Mouse (Mus musculus) kidney, embryonic 16.5 days (tissue): ENCODE measurements around the gene Lrp10. TPM values are rescaled to one million over a fixed set of nuclear protein-coding genes. Genes with fewer than 3 reads are reported as not detected.

Source experiments
- ATAC-seq: fragments of 200-750 bp; cut with Nextera tagmentation; 2 replicates; pipeline ENCODE4 v1.8.0; 2017; ENCODE audit warnings: moderate TSS enrichment; ENCODE audit not compliant: low FRiP score, low TSS enrichment
- H3K27ac ChIP-seq: fragments of 300-500 bp; sonication (generic); 2 replicates; pipeline ENCODE4 v1.5.1; 2014; ENCODE audit warnings: low read length
- H3K27me3 ChIP-seq: fragments of 300-500 bp; sonication (generic); 2 replicates; pipeline ENCODE4 v1.6.1; 2014; ENCODE audit warnings: low read length, control low read depth, mixed read lengths; ENCODE audit not compliant: insufficient read depth
- H3K36me3 ChIP-seq: fragments of 300-500 bp; sonication (generic); 2 replicates; pipeline ENCODE4 v1.6.1; 2014; ENCODE audit warnings: low read length, control low read depth, mixed read lengths; ENCODE audit not compliant: insufficient read depth
- H3K4me1 ChIP-seq: fragments of 300-500 bp; sonication (generic); 2 replicates; pipeline ENCODE4 v1.6.1; 2014; ENCODE audit warnings: low read length, control low read depth, mixed read lengths; ENCODE audit not compliant: insufficient read depth
- H3K4me2 ChIP-seq: fragments of 300-500 bp; sonication (generic); replicated peaks from 2 replicates; pipeline ENCODE4 v1.6.1; 2014; ENCODE audit warnings: low read depth, low read length
- H3K4me3 ChIP-seq: fragments of 300-500 bp; sonication (generic); 2 replicates; pipeline ENCODE4 v1.5.1; 2014; ENCODE audit warnings: mild to moderate bottlenecking, low read length
- H3K9ac ChIP-seq: fragments of 300-500 bp; sonication (generic); replicated peaks from 2 replicates; pipeline ENCODE4 v1.6.1; 2014; ENCODE audit warnings: low read length
- H3K9me3 ChIP-seq: fragments of 300-500 bp; sonication (generic); 2 replicates; pipeline ENCODE4 v1.6.1; 2016; ENCODE audit warnings: low read length, control low read depth
- WGBS: fragments of 180-500 bp; shearing (Covaris S2); extraction: QIAGEN DNeasy Blood & Tissue Kit; methylation state at CpG from one replicate; pipeline ENCODE4 v1.1.7; 2014; 5-methylcytosine and 5-hydroxymethylcytosine counted together
- polyA plus RNA-seq: library from polyadenylated mRNA; unstranded; fragments of >200 nt; fragmentation: Nextera tagmentation; extraction: Ambion mirVana; gene quantifications from 2 replicates; pipeline ENCODE4 v1.2.1, GENCODE M21; 2015

Gene Lrp10
- polyA plus RNA-seq, 1 experiment from 2014 or later = 58.8 TPM

DNA sequence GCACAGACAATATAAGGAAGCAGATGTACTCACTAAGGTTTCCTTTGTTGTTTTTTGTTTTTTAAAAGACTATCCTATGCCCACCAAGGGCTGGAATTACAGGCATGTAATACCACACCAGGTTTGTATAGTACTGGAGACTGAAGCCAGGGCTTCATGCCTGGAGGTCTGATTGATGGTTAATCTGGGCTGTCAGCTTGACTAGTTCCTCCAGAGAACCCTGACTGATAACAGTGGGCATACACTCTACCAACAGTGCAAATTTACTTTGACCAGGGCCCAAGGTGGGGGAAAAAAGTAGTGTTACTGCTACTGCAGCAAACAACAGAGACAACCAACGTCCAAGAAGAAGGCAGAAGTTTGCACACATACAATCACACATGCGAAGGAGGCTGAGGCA, 7.5 kb downstream of the Lrp10 start:
- whole genome bisulfite sequencing = 89% methylated on average over 2 of the region's 2 CpGs
- ATAC-seq = no peak
- H3K36me3 ChIP-seq = peaks cover 31% of the 10 kb centered on the region
- H3K4me1 ChIP-seq = peaks cover 4% of the 10 kb centered on the region
- H3K4me2 ChIP-seq = no peak overlapping the region
- peaks cover 5% of the 10 kb centered on the region; the same call in 1 of the 2 replicates for H3K9me3 ChIP-seq
- H3K27ac ChIP-seq = no peak overlapping the region
- H3K4me3 ChIP-seq = no peak overlapping the region
- H3K9ac ChIP-seq = no peak overlapping the region
- no peaks in the 10 kb centered on the region for H3K27me3 ChIP-seq

DNA sequence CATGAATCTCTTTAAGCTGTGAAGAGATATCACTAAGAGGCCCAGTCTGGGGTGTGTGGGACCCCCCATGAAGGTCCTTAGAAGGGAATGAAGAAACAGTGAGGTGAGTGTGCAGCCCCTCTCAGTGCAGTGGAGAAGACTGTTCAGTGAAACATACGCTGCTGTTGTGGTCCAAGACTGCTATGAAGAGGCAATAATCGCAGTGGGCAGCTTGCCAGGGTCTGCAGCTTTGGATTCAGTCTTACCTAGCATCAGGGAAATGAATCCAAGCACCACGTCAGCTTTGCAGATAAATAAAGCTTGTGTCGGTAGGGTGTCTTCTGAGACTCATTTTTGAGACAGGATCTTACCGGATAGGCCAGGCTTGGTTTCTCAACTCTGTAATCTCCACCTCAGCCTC, 8.7 kb downstream of the Lrp10 start:
- Histone ChIP-seq H3K4me3 (no peak overlapping the region), H3K9me3 (peaks cover 5% of the 10 kb centered on the region; the same call in 1 of the 2 replicates), H3K27me3 (no peaks in the 10 kb centered on the region), H3K4me1 (peaks cover 9% of the 10 kb centered on the region), H3K4me2 (no peak overlapping the region), H3K36me3 (peaks cover 28% of the 10 kb centered on the region), H3K27ac (no peak overlapping the region), H3K9ac (no peak overlapping the region)
- no peak for ATAC-seq
- WGBS = 71% methylated on average over 5 of the region's 5 CpGs

DNA sequence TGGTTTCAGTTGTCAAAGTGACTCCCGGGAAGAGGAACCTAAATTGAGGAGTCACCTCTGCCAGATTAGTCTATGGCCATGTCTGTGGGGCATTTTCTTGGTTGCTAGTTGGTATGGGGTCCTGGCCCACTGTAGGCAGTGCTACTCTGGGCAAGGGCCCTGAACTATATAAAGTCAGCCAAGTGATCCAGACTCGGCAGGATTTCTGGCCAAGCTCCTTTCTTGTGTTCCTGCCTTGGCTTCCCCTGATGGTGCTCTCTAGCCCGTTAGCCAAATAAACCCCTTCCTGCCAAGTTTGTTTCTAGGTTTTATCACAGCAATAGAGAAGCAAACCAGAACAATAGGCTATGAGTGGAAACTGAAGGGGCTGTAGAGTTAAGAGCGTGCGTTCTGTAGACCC, 10.8 kb downstream of the Lrp10 start:
- Histone ChIP-seq H3K27ac (no peak overlapping the region), H3K4me1 (peaks cover 21% of the 10 kb centered on the region), H3K36me3 (peaks cover 8% of the 10 kb centered on the region; the same call in 1 of the 2 replicates), H3K4me3 (no peak overlapping the region), H3K4me2 (no peak overlapping the region), H3K9ac (no peak overlapping the region), H3K27me3 (peaks cover 9% of the 10 kb centered on the region; the same call in 1 of the 2 replicates), H3K9me3 (peaks cover 5% of the 10 kb centered on the region; the same call in 1 of the 2 replicates)
- 76% methylated on average over 5 of the region's 5 CpGs for WGBS
- ATAC-seq = no peak

DNA sequence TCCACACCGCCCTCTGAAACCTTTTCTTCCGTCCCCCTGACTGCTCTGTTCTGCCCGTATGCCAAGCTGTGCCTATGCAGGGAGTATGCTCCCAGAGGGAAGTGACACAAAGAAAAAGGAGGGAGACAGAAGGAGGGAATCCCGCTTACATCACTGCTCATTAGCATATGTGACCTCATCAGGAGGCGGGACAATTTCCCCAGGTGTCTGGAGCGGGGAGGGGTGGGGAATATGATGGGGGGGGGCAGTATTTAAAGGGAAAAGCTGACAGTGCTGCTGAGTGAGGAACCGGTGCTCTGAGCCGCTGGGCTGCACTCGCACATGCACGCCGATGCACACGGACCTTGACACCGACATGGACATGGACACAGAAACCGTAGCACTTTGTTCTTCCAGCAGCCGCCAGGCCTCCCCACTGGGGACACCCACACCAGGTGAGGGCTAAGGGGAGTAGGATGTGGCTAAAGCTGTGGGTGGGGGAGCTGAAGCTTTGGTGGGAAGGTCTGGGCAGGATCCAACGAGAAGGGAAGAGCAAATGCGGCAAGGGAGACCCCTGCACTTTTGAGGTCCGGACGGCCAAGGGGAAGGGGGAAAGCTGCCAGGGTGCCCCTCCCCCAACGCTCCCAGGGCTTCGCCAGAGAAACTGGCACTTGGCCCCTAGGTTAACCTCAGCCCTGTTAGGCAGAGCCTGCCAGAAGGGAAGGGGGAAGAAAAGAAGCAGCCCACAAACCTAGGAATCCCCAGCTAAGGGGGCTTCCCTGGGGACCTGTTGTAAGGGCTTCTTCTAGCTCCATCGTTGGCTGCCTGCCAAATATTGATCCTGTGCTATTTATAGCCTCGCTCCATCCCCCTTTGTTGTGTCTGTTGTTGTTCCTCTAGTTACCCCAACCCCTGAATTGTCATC, 12.3 kb downstream of the Lrp10 start, which contains the start of gene Rem2:
TSS of gene Rem2 (plus strand) at position 160 of the 904 bp plus-strand sequence.
- Histone ChIP-seq H3K36me3 (no peaks in the 10 kb centered on the region; the same call in 1 of the 2 replicates), H3K27ac (no peak within 1 kb of the TSS)

DNA sequence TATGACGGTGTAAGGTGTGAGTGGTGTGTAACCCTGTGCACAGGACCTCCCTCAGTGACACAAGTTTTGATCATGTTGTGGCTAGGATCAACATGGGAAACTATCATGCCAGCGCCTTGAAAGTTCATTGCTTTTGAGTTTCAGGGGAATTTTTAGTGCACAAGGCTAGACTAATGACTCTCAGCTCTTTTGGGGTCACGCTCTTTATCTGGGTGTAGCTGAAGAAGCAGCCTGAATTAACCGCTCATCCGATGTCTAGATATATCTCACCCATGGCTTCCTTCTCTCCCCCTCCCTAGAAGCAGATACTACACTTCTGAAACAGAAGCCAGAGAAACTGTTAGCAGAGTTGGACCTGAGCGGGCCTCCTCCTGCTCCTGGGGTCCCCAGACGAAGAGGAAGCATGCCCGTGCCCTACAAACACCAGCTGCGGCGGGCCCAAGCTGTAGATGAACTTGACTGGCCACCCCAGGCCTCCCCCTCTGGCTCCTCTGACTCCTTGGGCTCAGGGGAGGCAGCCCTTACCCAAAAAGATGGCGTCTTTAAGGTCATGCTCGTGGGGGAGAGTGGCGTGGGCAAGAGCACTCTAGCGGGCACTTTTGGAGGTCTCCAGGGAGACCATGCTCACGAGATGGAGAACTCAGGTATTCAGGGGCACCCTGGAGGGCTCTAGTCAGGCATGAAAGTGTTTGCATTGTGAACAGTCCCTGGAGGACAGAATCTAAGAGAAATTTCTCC, 13.4 kb downstream of the Lrp10 start:
- Histone ChIP-seq H3K4me2 (no peak overlapping the region), H3K4me1 (peaks cover 24% of the 10 kb centered on the region), H3K4me3 (no peak overlapping the region), H3K27ac (no peak overlapping the region), H3K9ac (no peak overlapping the region), H3K9me3 (no peaks in the 10 kb centered on the region), H3K27me3 (peaks cover 12% of the 10 kb centered on the region; the same call in 1 of the 2 replicates), H3K36me3 (no peaks in the 10 kb centered on the region)
- WGBS = 78% methylated on average over 15 of the region's 15 CpGs
- ATAC-seq = no peak

More for the DNA sequence above, 12.3 kb downstream of the Lrp10 start, which contains the start of gene Rem2:
- peaks cover 12% of the 10 kb centered on the region; the same call in 1 of the 2 replicates for H3K27me3 ChIP-seq
- peak; percentile 71 for ATAC-seq
- 3% methylated on average over 23 of the region's 23 CpGs for WGBS
- peaks cover 5% of the 10 kb centered on the region; the same call in 1 of the 2 replicates for H3K9me3 ChIP-seq
- H3K4me2 ChIP-seq = peak within 1 kb of the TSS; percentile 86
- peak within 1 kb of the TSS; percentile 54 for H3K4me3 ChIP-seq
- peaks cover 24% of the 10 kb centered on the region for H3K4me1 ChIP-seq
- H3K9ac ChIP-seq = peak within 1 kb of the TSS; percentile 76

DNA sequence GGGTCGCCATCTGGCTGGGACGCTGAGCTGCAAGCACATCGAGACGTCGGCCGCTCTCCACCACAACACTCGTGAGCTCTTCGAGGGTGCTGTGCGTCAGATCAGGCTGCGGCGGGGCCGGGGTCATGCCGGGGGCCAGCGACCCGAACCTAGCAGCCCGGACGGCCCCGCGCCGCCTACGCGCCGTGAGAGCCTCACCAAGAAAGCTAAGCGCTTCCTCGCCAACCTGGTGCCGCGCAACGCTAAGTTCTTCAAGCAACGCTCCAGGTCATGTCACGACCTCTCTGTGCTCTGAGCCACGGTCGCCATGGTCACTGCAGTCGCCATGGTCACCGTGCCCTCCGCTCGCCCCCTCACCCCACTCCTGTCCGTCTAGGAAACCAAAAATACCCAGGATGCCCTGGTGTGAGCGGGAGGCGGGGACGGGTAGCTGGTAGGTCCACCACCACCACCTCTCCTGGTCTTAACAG, 15.5 kb downstream of the Lrp10 start:
- Histone ChIP-seq H3K27me3 (peaks cover 12% of the 10 kb centered on the region; the same call in 1 of the 2 replicates), H3K4me2 (peak overlapping the region; percentile 68), H3K4me3 (peak overlapping the region; percentile 50), H3K36me3 (no peaks in the 10 kb centered on the region), H3K27ac (no peak overlapping the region), H3K9me3 (no peaks in the 10 kb centered on the region), H3K4me1 (peaks cover 24% of the 10 kb centered on the region), H3K9ac (peak overlapping the region; percentile 66)
- 1% methylated on average over 40 of the region's 40 CpGs for WGBS
- peak; percentile 27; the same call in 1 of the 2 replicates for ATAC-seq

DNA sequence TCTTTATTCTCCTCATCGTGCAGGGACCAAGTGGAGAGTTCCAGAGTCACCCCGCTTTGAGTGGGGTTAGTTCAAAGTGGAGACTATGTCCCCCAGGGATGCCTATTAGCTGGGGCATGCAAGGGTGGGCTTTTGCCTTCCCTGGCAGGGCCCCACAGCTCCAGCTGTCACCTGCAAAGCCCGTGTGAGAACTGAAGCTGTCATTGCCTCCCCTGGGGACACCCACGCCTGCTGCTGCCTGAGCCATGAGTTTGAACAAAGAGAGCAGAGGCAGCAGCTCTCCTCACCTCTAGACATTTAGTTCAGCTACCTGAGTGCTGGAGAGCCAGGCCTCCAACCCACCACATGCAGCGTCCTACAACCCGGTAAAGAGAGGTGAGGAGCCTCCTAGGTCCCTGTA, 16.7 kb downstream of the Lrp10 start:
- peaks cover 24% of the 10 kb centered on the region for H3K4me1 ChIP-seq
- H3K27ac ChIP-seq = no peak overlapping the region
- H3K9me3 ChIP-seq = no peaks in the 10 kb centered on the region
- H3K36me3 ChIP-seq = no peaks in the 10 kb centered on the region
- no peak for ATAC-seq
- 78% methylated on average over 6 of the region's 6 CpGs for WGBS
- H3K4me2 ChIP-seq = no peak overlapping the region
- no peak overlapping the region for H3K4me3 ChIP-seq
- H3K9ac ChIP-seq = no peak overlapping the region
- peaks cover 12% of the 10 kb centered on the region; the same call in 1 of the 2 replicates for H3K27me3 ChIP-seq

DNA sequence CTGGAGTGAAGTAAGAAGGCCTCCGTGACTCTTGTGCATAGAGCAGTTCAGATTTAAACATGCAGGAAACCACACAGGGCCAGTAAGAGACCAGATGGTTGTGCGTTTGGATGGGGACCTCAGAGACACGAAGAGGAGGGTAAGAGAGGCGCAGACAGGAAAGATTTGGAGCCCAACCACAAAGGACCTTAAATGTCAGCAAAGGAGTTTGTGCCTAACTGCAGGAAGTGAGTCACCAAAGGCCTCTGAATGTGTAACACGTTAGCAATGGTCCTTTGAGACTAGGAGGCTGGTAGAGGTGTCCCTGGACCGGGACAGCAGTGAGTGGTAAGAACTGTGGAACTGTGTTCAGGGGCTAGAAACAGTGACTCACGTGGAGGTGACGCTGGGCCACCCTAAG, 17.5 kb downstream of the Lrp10 start:
- no peak for ATAC-seq
- WGBS = 75% methylated on average over 8 of the region's 8 CpGs
- Histone ChIP-seq H3K9me3 (no peaks in the 10 kb centered on the region), H3K4me2 (no peak overlapping the region), H3K4me3 (no peak overlapping the region), H3K27ac (no peak overlapping the region), H3K9ac (no peak overlapping the region), H3K27me3 (peaks cover 12% of the 10 kb centered on the region; the same call in 1 of the 2 replicates), H3K4me1 (peaks cover 21% of the 10 kb centered on the region), H3K36me3 (no peaks in the 10 kb centered on the region)

DNA sequence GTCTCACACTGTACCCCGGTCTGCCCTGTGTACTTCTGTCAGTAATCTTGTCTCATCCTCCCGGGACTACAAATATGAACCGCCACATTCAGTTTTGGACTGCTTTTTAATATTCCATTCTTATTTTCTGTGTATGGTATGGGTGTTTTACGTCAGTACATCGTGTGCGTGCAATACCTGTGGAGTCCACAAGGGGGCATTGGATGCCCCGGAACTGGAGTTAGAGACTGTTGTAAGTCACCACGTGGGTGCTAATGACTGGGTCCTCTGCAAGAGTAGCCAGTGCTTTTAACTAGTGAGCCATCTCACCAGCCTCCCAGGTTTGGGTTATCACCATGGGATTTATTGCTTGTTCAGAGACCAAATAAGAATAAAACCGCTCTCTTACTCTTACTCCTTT, 18.6 kb downstream of the Lrp10 start:
- H3K36me3 ChIP-seq = no peaks in the 10 kb centered on the region
- H3K9ac ChIP-seq = no peak overlapping the region
- H3K4me1 ChIP-seq = peaks cover 15% of the 10 kb centered on the region
- H3K27ac ChIP-seq = no peak overlapping the region
- no peaks in the 10 kb centered on the region for H3K9me3 ChIP-seq
- WGBS = 46% methylated on average over 9 of the region's 9 CpGs
- H3K4me3 ChIP-seq = no peak overlapping the region
- H3K27me3 ChIP-seq = peaks cover 12% of the 10 kb centered on the region; the same call in 1 of the 2 replicates
- no peak for ATAC-seq
- no peak overlapping the region for H3K4me2 ChIP-seq
